Mouse (Mus musculus): ENCODE results near the gene Samd9l. TPM values are rescaled to one million over a fixed set of nuclear protein-coding genes. Genes with fewer than 3 reads are reported as not detected.
"Not testable (repeated sequence)": the region's sequence is repeated elsewhere in the genome, so short reads cannot be mapped to it uniquely, and the experiment has no call there.

Gene Samd9l
- 0.64 and 0.77 TPM in 2 replicates for polyA plus RNA-seq (2016; fragmentation: Nextera tagmentation; extraction: Ambion mirVana)

DNA sequence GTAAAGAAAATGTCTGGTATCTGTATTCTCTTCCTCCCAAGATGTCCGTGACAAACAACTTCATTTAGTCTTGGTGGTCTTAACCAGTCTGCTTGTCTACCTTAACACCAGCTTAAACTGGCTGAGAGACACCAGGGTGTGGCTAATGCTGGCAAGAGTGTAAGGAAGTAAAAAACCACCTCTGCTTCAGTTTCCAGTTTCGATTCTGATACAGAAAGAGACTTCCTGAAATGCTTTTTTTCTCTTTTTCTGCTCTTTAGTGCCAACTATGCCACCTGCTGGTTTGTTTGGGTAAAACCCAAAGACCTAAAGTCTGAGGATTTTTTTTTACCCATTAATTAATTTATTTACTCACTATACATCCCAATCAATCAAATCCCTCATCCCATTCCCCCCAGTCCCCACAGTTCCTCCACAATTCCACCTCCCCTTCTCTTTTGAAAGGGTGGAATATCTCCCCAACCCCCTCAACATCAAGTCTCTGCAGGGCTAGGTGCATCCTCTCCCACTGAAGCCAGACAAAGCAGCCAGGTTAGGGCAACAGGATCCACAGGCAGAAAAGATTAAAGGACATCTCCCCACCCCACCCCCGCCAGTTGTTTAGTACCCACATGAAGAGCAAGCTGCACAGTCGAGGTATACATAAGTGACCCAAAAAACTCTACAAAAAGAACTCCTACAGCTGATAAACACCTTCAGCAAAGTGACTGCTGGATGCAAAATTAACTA lies at the start of gene Samd9l:
Samd9l (minus strand) TSS at position 233 of the 729 bp plus-strand sequence.
- WGBS = 49% methylated on average over 4 of the region's 4 CpGs
- not testable (repeated sequence) for H3K36me3 ChIP-seq; H3K9me3 ChIP-seq; H3K4me3 ChIP-seq (replicated peaks); H3K4me2 ChIP-seq; ATAC-seq (ENCODE audit: insufficient number of reproducible peaks, insufficient read depth, low FRiP score, low TSS enrichment, low read depth); H3K4me1 ChIP-seq (replicated peaks); H3K27ac ChIP-seq; H3K9ac ChIP-seq (replicated peaks); H3K27me3 ChIP-seq

GRCm38 (mm10) chr6:3447404-3447803 lies 48.0 kb upstream of the Samd9l start:
- Histone ChIP-seq H3K4me2 (no peak overlapping the region), H3K27me3 (no peaks in the 10 kb centered on the region), H3K9me3 (no peaks in the 10 kb centered on the region), H3K4me3 (replicated peaks) (no peak overlapping the region), H3K27ac (no peak overlapping the region), H3K36me3 (no peaks in the 10 kb centered on the region), H3K4me1 (replicated peaks) (no peaks in the 10 kb centered on the region), H3K9ac (replicated peaks) (no peak overlapping the region)
- ATAC-seq (ENCODE audit: insufficient number of reproducible peaks, insufficient read depth, low FRiP score, low TSS enrichment, low read depth) = no peak
- 4% methylated on average over 5 of the region's 5 CpGs for WGBS

- Histone ChIP-seq H3K9ac (replicated peaks) (no peak overlapping the region), H3K4me1 (replicated peaks) (no peaks in the 10 kb centered on the region), H3K9me3 (no peaks in the 10 kb centered on the region), H3K4me2 (no peak overlapping the region), H3K36me3 (no peaks in the 10 kb centered on the region), H3K4me3 (replicated peaks) (no peak overlapping the region), H3K27me3 (no peaks in the 10 kb centered on the region), H3K27ac (no peak overlapping the region)
- WGBS = 17% methylated on average over 1 of the region's 1 CpGs
- no peak for ATAC-seq (ENCODE audit: insufficient number of reproducible peaks, insufficient read depth, low FRiP score, low TSS enrichment, low read depth)
Observed at GRCm38 (mm10) chr6:3443905-3444304, 44.5 kb upstream of the Samd9l start.

DNA sequence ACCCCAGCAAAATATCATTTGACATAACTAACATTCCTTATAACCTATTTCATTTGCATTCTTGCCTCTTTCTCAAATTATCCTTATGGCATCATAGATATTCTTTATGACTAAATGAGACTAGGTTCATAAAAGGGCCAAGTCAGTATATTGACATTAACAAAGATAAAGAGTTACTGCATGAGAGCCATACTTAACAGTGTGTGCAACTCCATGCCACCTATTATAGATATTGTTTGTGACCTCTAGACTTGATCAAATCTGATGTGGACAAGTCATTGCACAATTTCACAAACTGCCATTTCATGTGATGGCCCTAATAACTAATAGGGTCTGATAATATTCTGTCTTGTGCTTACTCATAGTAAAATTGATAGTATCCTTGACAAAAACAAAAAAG lies 36.7 kb upstream of the Samd9l start:
- H3K4me1 ChIP-seq (replicated peaks) = no peaks in the 10 kb centered on the region

GRCm38 (mm10) chr6:3430976-3431375 lies 31.6 kb upstream of the Samd9l start:
- H3K4me3 ChIP-seq (replicated peaks); ATAC-seq (ENCODE audit: insufficient number of reproducible peaks, insufficient read depth, low FRiP score, low TSS enrichment, low read depth); H3K9ac ChIP-seq (replicated peaks); H3K4me2 ChIP-seq; H3K36me3 ChIP-seq; H3K4me1 ChIP-seq (replicated peaks); H3K9me3 ChIP-seq; H3K27me3 ChIP-seq; H3K27ac ChIP-seq: not testable (repeated sequence)
- WGBS = 86% methylated on average over 2 of the region's 2 CpGs

More for the DNA sequence above, 36.7 kb upstream of the Samd9l start:
- H3K9me3 ChIP-seq = no peaks in the 10 kb centered on the region
- H3K4me3 ChIP-seq (replicated peaks) = no peak overlapping the region
- no peak for ATAC-seq (ENCODE audit: insufficient number of reproducible peaks, insufficient read depth, low FRiP score, low TSS enrichment, low read depth)
- no peak overlapping the region for H3K9ac ChIP-seq (replicated peaks)
- H3K4me2 ChIP-seq = no peak overlapping the region
- no peak overlapping the region for H3K27ac ChIP-seq
- no peaks in the 10 kb centered on the region for H3K27me3 ChIP-seq
- H3K36me3 ChIP-seq = no peaks in the 10 kb centered on the region

- H3K4me1 ChIP-seq (replicated peaks) = no peaks in the 10 kb centered on the region
- H3K27me3 ChIP-seq = no peaks in the 10 kb centered on the region
- no peak for ATAC-seq (ENCODE audit: insufficient number of reproducible peaks, insufficient read depth, low FRiP score, low TSS enrichment, low read depth)
- no peak overlapping the region for H3K4me3 ChIP-seq (replicated peaks)
- H3K36me3 ChIP-seq = no peaks in the 10 kb centered on the region
- 79% methylated on average over 1 of the region's 1 CpGs for WGBS
- H3K9me3 ChIP-seq = no peaks in the 10 kb centered on the region
- no peak overlapping the region for H3K9ac ChIP-seq (replicated peaks)
- no peak overlapping the region for H3K27ac ChIP-seq
- no peak overlapping the region for H3K4me2 ChIP-seq
Observed at GRCm38 (mm10) chr6:3427047-3427446, 27.7 kb upstream of the Samd9l start.

- H3K9me3 ChIP-seq; ATAC-seq (ENCODE audit: insufficient number of reproducible peaks, insufficient read depth, low FRiP score, low TSS enrichment, low read depth): not testable (repeated sequence)
Observed at GRCm38 (mm10) chr6:3425333-3425732, 26.0 kb upstream of the Samd9l start.

DNA sequence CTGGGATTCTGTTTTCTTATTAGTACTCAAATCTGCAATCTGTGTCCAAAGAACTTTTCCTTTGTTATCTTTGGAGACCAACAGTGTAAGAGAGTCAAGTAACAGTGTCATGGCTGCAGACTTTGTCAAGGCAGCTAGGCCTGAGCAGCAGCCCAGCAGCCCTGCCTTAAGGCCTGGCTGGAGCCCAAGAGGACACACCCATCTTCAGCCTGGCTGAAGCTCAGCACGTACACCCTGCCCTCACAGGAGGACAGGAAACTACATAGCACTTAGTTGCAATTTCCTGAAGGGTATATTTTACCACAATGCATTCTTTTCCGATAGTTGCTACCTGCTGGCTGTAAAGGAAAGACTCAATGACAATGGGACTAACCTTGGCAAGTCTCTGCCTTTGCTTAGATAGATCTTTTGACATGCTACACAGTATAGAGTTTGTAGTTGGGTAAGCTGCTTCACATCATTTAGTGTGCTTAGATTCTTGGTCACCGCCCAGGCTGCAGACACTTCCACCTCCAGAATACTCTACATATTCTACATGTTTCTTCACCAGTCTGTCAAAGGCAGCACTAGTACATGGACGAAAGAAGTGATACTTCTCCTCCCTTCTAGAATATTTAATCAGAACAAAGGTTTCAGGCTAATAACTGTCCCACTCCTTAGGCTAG lies 25.4 kb upstream of the Samd9l start:
- ATAC-seq (ENCODE audit: insufficient number of reproducible peaks, insufficient read depth, low FRiP score, low TSS enrichment, low read depth); H3K9ac ChIP-seq (replicated peaks); H3K4me2 ChIP-seq; H3K4me3 ChIP-seq (replicated peaks); H3K4me1 ChIP-seq (replicated peaks); H3K27me3 ChIP-seq; H3K9me3 ChIP-seq; H3K27ac ChIP-seq; H3K36me3 ChIP-seq: not testable (repeated sequence)
- 25% methylated on average over 1 of the region's 4 CpGs for WGBS

More at GRCm38 (mm10) chr6:3425333-3425732, 26.0 kb upstream of the Samd9l start:
- not testable (repeated sequence) for H3K9ac ChIP-seq (replicated peaks); H3K27me3 ChIP-seq; H3K4me3 ChIP-seq (replicated peaks); H3K27ac ChIP-seq; H3K36me3 ChIP-seq; H3K4me1 ChIP-seq (replicated peaks); H3K4me2 ChIP-seq

- not testable (repeated sequence) for H3K4me1 ChIP-seq (replicated peaks); H3K27me3 ChIP-seq; H3K4me3 ChIP-seq (replicated peaks); H3K4me2 ChIP-seq; H3K9ac ChIP-seq (replicated peaks); H3K9me3 ChIP-seq; H3K27ac ChIP-seq; H3K36me3 ChIP-seq; ATAC-seq (ENCODE audit: insufficient number of reproducible peaks, insufficient read depth, low FRiP score, low TSS enrichment, low read depth)
- WGBS = 76% methylated on average over 5 of the region's 7 CpGs
Observed at GRCm38 (mm10) chr6:3397182-3397906, 2.0 kb downstream of the Samd9l start.

DNA sequence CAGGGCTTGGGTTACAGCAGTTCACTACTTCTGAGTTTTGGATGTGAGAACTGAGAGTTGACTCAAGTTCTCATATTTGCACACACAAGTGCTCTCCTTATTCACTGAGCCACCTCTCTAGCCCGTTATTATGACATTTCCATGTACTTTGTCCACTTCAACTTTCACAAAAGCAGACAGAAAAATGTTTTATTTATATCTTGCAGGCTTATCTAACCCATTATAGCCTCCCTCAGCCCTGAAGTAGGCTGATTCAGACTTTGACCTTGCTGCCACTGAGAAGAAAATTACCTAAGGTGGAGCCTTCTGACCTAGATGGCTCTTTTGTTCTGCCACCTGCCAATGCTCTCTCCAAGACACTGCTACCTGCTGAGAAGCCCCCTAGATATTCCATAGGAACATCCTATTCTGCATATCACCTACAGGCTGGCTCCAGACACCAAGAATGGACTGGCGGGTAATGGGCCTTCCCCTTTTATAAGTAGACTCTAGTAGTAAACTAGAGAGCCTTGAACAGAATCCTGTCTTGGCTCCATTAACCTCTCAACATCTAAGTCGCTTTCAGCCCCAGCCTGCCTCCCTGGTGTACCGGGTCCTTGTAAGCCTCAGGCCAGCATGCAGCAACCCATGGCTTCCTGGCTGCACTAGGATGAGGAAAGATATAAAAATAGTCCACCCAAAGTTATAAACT lies 3.3 kb downstream of the Samd9l start:
- H3K27me3 ChIP-seq; H3K9ac ChIP-seq (replicated peaks); H3K9me3 ChIP-seq; H3K36me3 ChIP-seq; H3K4me2 ChIP-seq; H3K4me1 ChIP-seq (replicated peaks); H3K27ac ChIP-seq; H3K4me3 ChIP-seq (replicated peaks); ATAC-seq (ENCODE audit: insufficient number of reproducible peaks, insufficient read depth, low FRiP score, low TSS enrichment, low read depth): not testable (repeated sequence)
- 75% methylated on average over 4 of the region's 4 CpGs for WGBS

DNA sequence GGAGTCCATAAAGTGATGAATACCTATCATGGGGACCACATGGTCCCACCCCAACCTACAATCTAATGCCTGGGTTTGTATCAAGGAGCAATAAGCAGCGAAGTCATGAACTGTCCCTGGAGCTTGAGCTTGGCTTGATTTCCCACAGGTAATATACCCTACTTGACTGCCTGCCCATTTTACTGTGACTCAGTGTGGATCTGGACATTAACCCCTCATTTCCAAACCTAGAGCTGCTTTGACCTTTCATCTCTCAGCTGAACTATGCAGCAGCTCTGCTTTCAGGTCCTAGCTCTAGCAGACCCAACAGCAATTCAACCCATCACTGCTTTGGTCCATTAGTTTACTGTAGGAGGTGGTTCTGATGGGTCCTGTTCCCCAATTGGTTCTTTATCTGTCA lies 9.4 kb downstream of the Samd9l start:
- Histone ChIP-seq H3K36me3 (no peaks in the 10 kb centered on the region), H3K4me1 (replicated peaks) (no peaks in the 10 kb centered on the region), H3K9me3 (no peaks in the 10 kb centered on the region), H3K27ac (no peak overlapping the region), H3K4me3 (replicated peaks) (no peak overlapping the region), H3K9ac (replicated peaks) (no peak overlapping the region), H3K27me3 (no peaks in the 10 kb centered on the region), H3K4me2 (no peak overlapping the region)
- 93% methylated on average over 1 of the region's 1 CpGs for WGBS
- ATAC-seq (ENCODE audit: insufficient number of reproducible peaks, insufficient read depth, low FRiP score, low TSS enrichment, low read depth) = no peak
